ENCODE assay signal across 9 mouse cellular contexts in genomic region chr16:34352747-34353146, GRCm38 (mm10).
DNase-seq lines count a peak whose midpoint lies in the region; ATAC-seq and TF ChIP-seq lines count a peak whose summit lies in the region.
"Had no signal": no experiment of that assay in that cellular context is flagged by ENCODE, and none has a peak within 500 bp of the region (broad histone marks: within the 10 kb centered on the region; RNA-seq: fewer than 3 reads in every experiment).

No protein-coding gene starts in this region.

- H3K4me3 ChIP-seq in brown adipose tissue, adult 24 weeks (ENCODE audit: insufficient read depth, low read depth, low read length), result no peak overlapping the region
- H3K4me3 ChIP-seq in kidney, adult 2 months (ENCODE audit: insufficient read depth, low read depth, low read length), result no peak overlapping the region
- no peak overlapping the region for H3K4me3 ChIP-seq in liver, postnatal 0 days (ENCODE audit: low read depth, low read length)
- no peak overlapping the region for H3K4me3 ChIP-seq in thymus, adult 2 months (ENCODE audit: control insufficient read depth, insufficient read depth, low read length)
- H3K4me3 ChIP-seq in forebrain, embryonic 16.5 days (replicated peaks; ENCODE audit: low read length), result no peak overlapping the region

- no peak overlapping the region for H3K4me2 ChIP-seq in liver, postnatal 0 days (ENCODE audit: low read depth, low read length)
- no peak overlapping the region for H3K4me2 ChIP-seq in forebrain, embryonic 16.5 days (ENCODE audit: low read length)

- ATAC-seq in liver, postnatal 0 days, result peak; percentile 89
- no peak for ATAC-seq in forebrain, embryonic 16.5 days
- ATAC-seq: forebrain, embryonic 14.5 days had no signal

- DNase-seq in heart, adult 11 months, result peak; percentile 99
- peak; percentile 81 for DNase-seq in kidney, adult 2 months
- peak; percentile 32 for DNase-seq in liver, postnatal 0 days
- DNase-seq in thymus, adult 2 months, result no peak
- no peak for DNase-seq in frontal cortex, postnatal 25 days (ENCODE audit: low spot score in 2 of 2)
- no peak for DNase-seq in right cerebral cortex, postnatal 10 days (ENCODE audit: low spot score in 2 of 2)

- H3K27me3 ChIP-seq in kidney, adult 2 months (replicated peaks; ENCODE audit: control insufficient read depth, insufficient read depth, low read length), result no peaks in the 10 kb centered on the region
- no peaks in the 10 kb centered on the region for H3K27me3 ChIP-seq in liver, postnatal 0 days (ENCODE audit: insufficient read depth, low read length)
- H3K27me3 ChIP-seq in thymus, adult 2 months (ENCODE audit: control insufficient read depth, insufficient read depth, low read length), result no peaks in the 10 kb centered on the region
- no peaks in the 10 kb centered on the region for H3K27me3 ChIP-seq in forebrain, embryonic 16.5 days (replicated peaks; ENCODE audit: control insufficient read depth, insufficient read depth, low read length)

- no peaks in the 10 kb centered on the region for H3K36me3 ChIP-seq in kidney, adult 2 months (ENCODE audit: control insufficient read depth, insufficient read depth, low read length)
- H3K36me3 ChIP-seq in liver, postnatal 0 days (replicated peaks; ENCODE audit: insufficient read depth, low read length), result no peaks in the 10 kb centered on the region
- no peaks in the 10 kb centered on the region for H3K36me3 ChIP-seq in thymus, adult 2 months (ENCODE audit: control insufficient read depth, insufficient read depth, low read length)
- 0 out of 2 replicates have a peak, but pooled peaks cover 2% of the 10 kb centered on the region for H3K36me3 ChIP-seq in forebrain, embryonic 16.5 days (ENCODE audit: control insufficient read depth, insufficient read depth)

- WGBS in kidney, adult 2 months, result 24% methylated on average over 6 of the region's 6 CpGs
- WGBS in liver, postnatal 0 days (ENCODE audit: insufficient replicate concordance), result 32% methylated on average over 6 of the region's 6 CpGs
- WGBS in thymus, adult 2 months, result 80% methylated on average over 6 of the region's 6 CpGs
- WGBS in forebrain, embryonic 16.5 days, result 83% methylated on average over 6 of the region's 6 CpGs

- TF ChIP-seq POLR2A in kidney, adult 2 months (IDR thresholded peaks at IDR 0.05; ENCODE audit: low read depth, low read length), result no peak
- TF ChIP-seq POLR2A in thymus, adult 2 months (IDR thresholded peaks at IDR 0.05; ENCODE audit: control insufficient read depth, extremely low read depth, insufficient read depth, low read length, poor library complexity), result no peak

- no peak overlapping the region for H3K9ac ChIP-seq in liver, postnatal 0 days (replicated peaks)
- H3K9ac ChIP-seq in forebrain, embryonic 16.5 days (replicated peaks; ENCODE audit: low read depth, low read length), result no peak overlapping the region

- peaks cover 14% of the 10 kb centered on the region; the same call in 1 of the 2 replicates for H3K4me1 ChIP-seq in brown adipose tissue, adult 24 weeks (ENCODE audit: control insufficient read depth, insufficient read depth, insufficient read length, low read length)
- peaks cover 13% of the 10 kb centered on the region; the same call in 1 of the 2 replicates for H3K4me1 ChIP-seq in kidney, adult 2 months (ENCODE audit: control insufficient read depth, insufficient read depth, low read length)
- peaks cover 9% of the 10 kb centered on the region; the same call in 1 of the 2 replicates for H3K4me1 ChIP-seq in liver, postnatal 0 days (ENCODE audit: insufficient read depth)
- no peaks in the 10 kb centered on the region for H3K4me1 ChIP-seq in thymus, adult 2 months (replicated peaks; ENCODE audit: control insufficient read depth, insufficient read depth, low read length)
- H3K4me1 ChIP-seq in forebrain, embryonic 16.5 days (replicated peaks; ENCODE audit: control insufficient read depth, insufficient read depth, low read length), result no peaks in the 10 kb centered on the region

- H3K9me3 ChIP-seq in liver, postnatal 0 days (ENCODE audit: low read length), result no peaks in the 10 kb centered on the region
- H3K9me3 ChIP-seq in forebrain, embryonic 16.5 days (ENCODE audit: control insufficient read depth, low read length), result no peaks in the 10 kb centered on the region

- no peak for TF ChIP-seq EP300 in liver, postnatal 0 days (IDR thresholded peaks at IDR 0.05; ENCODE audit: low read depth)

- peak overlapping the region; percentile 69; the same call in 1 of the 2 replicates for H3K27ac ChIP-seq in brown adipose tissue, adult 24 weeks (replicated peaks; ENCODE audit: low read depth, low read length)
- H3K27ac ChIP-seq in kidney, adult 2 months (ENCODE audit: insufficient read depth, low read depth, low read length), result no peak overlapping the region
- 0 out of 2 replicates have a peak overlapping the region, but pooled peaks have one; percentile 16 for H3K27ac ChIP-seq in liver, postnatal 0 days (ENCODE audit: low read depth)
- H3K27ac ChIP-seq in thymus, adult 2 months (ENCODE audit: control insufficient read depth, insufficient read depth, low read length), result no peak overlapping the region
- H3K27ac ChIP-seq in forebrain, embryonic 16.5 days (ENCODE audit: low read length), result no peak overlapping the region

- TF ChIP-seq CTCF in kidney, adult 2 months (conservative IDR thresholded peaks at IDR 0.05; ENCODE audit: insufficient read depth, insufficient read length, low read depth, low read length), result no peak
- TF ChIP-seq CTCF in liver, postnatal 0 days (IDR thresholded peaks at IDR 0.05; ENCODE audit: low read depth), result no peak
- no peak for TF ChIP-seq CTCF in thymus, adult 2 months (IDR thresholded peaks at IDR 0.05; ENCODE audit: borderline replicate concordance, control insufficient read depth, extremely low read depth, insufficient read depth, low read length, poor library complexity)

Comparison
In these comparisons a context has a peak if more than half of its experiments do, and no peak if none do; other contexts are left out.
1. H3K27ac ChIP-seq: peak in brown adipose tissue, adult 24 weeks (single experiment) and liver, postnatal 0 days (single experiment); none in kidney, adult 2 months (single experiment), thymus, adult 2 months (single experiment) and forebrain, embryonic 16.5 days (single experiment).
2. DNase-seq: peak in heart, adult 11 months (single experiment), kidney, adult 2 months (single experiment) and liver, postnatal 0 days (single experiment); none in thymus, adult 2 months (single experiment), frontal cortex, postnatal 25 days (0 of 2) and right cerebral cortex, postnatal 10 days (0 of 2).